Mouse (Mus musculus) liver, embryonic 12.5 days (tissue): ENCODE data around the gene Cacnb2. TPM values are rescaled to one million over a fixed set of nuclear protein-coding genes. Genes with fewer than 3 reads are reported as not detected.

ENCODE experiments used
- ATAC-seq: fragments of 200-750 bp; cut with Nextera tagmentation; 2 replicates; pipeline ENCODE4 v1.8.0; 2017; ENCODE audit warnings: moderate number of reproducible peaks, mild to moderate bottlenecking, moderate library complexity
- H3K27ac ChIP-seq: fragments of 300-500 bp; sonication (generic); 2 replicates; pipeline ENCODE4 v1.5.1; 2016; ENCODE audit warnings: mild to moderate bottlenecking
- H3K27me3 ChIP-seq: fragments of 300-500 bp; sonication (generic); replicated peaks from 2 replicates; pipeline ENCODE4 v1.6.1; 2016; ENCODE audit warnings: mild to moderate bottlenecking, moderate library complexity
- H3K36me3 ChIP-seq: fragments of 300-500 bp; sonication (generic); 2 replicates; pipeline ENCODE4 v1.6.1; 2016; ENCODE audit warnings: mild to moderate bottlenecking, moderate library complexity
- H3K4me1 ChIP-seq: fragments of 300-500 bp; sonication (generic); 2 replicates; pipeline ENCODE4 v1.6.1; 2016
- H3K4me2 ChIP-seq: fragments of 300-500 bp; sonication (generic); 2 replicates; pipeline ENCODE4 v1.6.1; 2016; ENCODE audit warnings: mild to moderate bottlenecking, moderate library complexity
- H3K4me3 ChIP-seq: fragments of 300-500 bp; sonication (generic); 2 replicates; pipeline ENCODE4 v1.5.1; 2016; ENCODE audit warnings: mild to moderate bottlenecking, moderate library complexity
- H3K9ac ChIP-seq: fragments of 300-500 bp; sonication (generic); 2 replicates; pipeline ENCODE4 v1.6.1; 2016; ENCODE audit warnings: mild to moderate bottlenecking, moderate library complexity
- H3K9me3 ChIP-seq: fragments of 300-500 bp; sonication (generic); replicated peaks from 2 replicates; pipeline ENCODE4 v1.6.1; 2016; ENCODE audit warnings: mild to moderate bottlenecking, moderate library complexity
- WGBS: fragments of 180-500 bp; shearing (Covaris S2); methylation state at CpG from one replicate; pipeline ENCODE4 v1.1.7; 2016; ENCODE audit not compliant: insufficient replicate concordance; 5-methylcytosine and 5-hydroxymethylcytosine counted together
- polyA plus RNA-seq: library from polyadenylated mRNA; unstranded; fragments of >200 nt; fragmentation: Nextera tagmentation; extraction: Ambion mirVana; gene quantifications from 2 replicates; pipeline ENCODE4 v1.2.1, GENCODE M21; 2016

Cacnb2 gene
- polyA plus RNA-seq = 0.39 and 0.49 TPM in 2 replicates

DNA sequence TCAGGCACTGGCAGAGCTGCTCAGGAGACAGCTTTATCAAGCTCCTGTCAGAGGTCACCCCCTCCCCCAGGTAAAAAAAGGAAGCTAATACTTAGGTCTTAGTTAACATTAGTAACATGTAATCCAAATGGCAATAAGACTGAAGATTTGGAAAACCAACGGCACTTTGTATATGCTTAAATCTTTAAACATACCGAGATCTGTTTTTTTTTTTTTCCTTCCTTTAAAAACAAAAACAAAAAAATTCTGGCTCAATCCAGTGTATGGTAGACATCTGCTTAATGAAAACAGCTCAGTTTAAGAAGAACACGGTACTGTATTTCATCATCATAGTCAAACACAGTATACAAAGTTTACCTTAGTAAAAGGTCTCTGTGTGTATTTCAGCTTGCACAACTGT lies at the start of gene Cacnb2:
TSS of gene Cacnb2 (plus strand) at position 301 of the 400 bp plus-strand sequence.
- peak within 1 kb of the TSS; percentile 55 for H3K4me3 ChIP-seq
- H3K4me2 ChIP-seq = peak within 1 kb of the TSS; percentile 74
- H3K36me3 ChIP-seq = no peaks in the 10 kb centered on the region
- peak within 1 kb of the TSS; percentile 25 for H3K9ac ChIP-seq
- H3K27me3 ChIP-seq = peaks cover 36% of the 10 kb centered on the region
- no peaks in the 10 kb centered on the region for H3K4me1 ChIP-seq
- no peak within 1 kb of the TSS for H3K27ac ChIP-seq
- 47% methylated on average over 3 of the region's 3 CpGs for WGBS
- ATAC-seq = no peak
- H3K9me3 ChIP-seq = no peaks in the 10 kb centered on the region

GRCm38 (mm10) chr2:14568020-14568419 lies 34.9 kb upstream of the Cacnb2 start:
- H3K4me2 ChIP-seq = no peak overlapping the region
- ATAC-seq = no peak
- no peak overlapping the region for H3K4me3 ChIP-seq
- no peak overlapping the region for H3K27ac ChIP-seq
- no peaks in the 10 kb centered on the region for H3K36me3 ChIP-seq
- H3K27me3 ChIP-seq = no peaks in the 10 kb centered on the region
- H3K9me3 ChIP-seq = no peaks in the 10 kb centered on the region
- no peaks in the 10 kb centered on the region for H3K4me1 ChIP-seq
- no peak overlapping the region for H3K9ac ChIP-seq
- 37% methylated on average over 2 of the region's 2 CpGs for WGBS

GRCm38 (mm10) chr2:14571300-14571699 lies 31.6 kb upstream of the Cacnb2 start:
- ATAC-seq = no peak
- Histone ChIP-seq H3K9me3 (no peaks in the 10 kb centered on the region), H3K4me2 (no peak overlapping the region), H3K36me3 (no peaks in the 10 kb centered on the region), H3K9ac (no peak overlapping the region), H3K27me3 (no peaks in the 10 kb centered on the region), H3K27ac (no peak overlapping the region), H3K4me3 (no peak overlapping the region), H3K4me1 (no peaks in the 10 kb centered on the region)

- no peak overlapping the region for H3K4me2 ChIP-seq
- H3K4me1 ChIP-seq = no peaks in the 10 kb centered on the region
- no peaks in the 10 kb centered on the region for H3K9me3 ChIP-seq
- 65% methylated on average over 4 of the region's 4 CpGs for WGBS
- no peak for ATAC-seq
- no peaks in the 10 kb centered on the region for H3K27me3 ChIP-seq
- H3K36me3 ChIP-seq = no peaks in the 10 kb centered on the region
- no peak overlapping the region for H3K9ac ChIP-seq
- H3K4me3 ChIP-seq = no peak overlapping the region
- no peak overlapping the region for H3K27ac ChIP-seq
These were observed 13.3 kb upstream of the Cacnb2 start for GRCm38 (mm10) chr2:14589541-14589940.

- Histone ChIP-seq H3K4me2 (no peak overlapping the region), H3K9ac (no peak overlapping the region), H3K4me1 (no peaks in the 10 kb centered on the region), H3K4me3 (no peak overlapping the region), H3K9me3 (no peaks in the 10 kb centered on the region), H3K27me3 (peaks cover 5% of the 10 kb centered on the region; the same call in 1 of the 2 replicates), H3K36me3 (no peaks in the 10 kb centered on the region), H3K27ac (no peak overlapping the region)
- ATAC-seq = no peak
These were observed 4.9 kb upstream of the Cacnb2 start for GRCm38 (mm10) chr2:14597909-14598563.

DNA sequence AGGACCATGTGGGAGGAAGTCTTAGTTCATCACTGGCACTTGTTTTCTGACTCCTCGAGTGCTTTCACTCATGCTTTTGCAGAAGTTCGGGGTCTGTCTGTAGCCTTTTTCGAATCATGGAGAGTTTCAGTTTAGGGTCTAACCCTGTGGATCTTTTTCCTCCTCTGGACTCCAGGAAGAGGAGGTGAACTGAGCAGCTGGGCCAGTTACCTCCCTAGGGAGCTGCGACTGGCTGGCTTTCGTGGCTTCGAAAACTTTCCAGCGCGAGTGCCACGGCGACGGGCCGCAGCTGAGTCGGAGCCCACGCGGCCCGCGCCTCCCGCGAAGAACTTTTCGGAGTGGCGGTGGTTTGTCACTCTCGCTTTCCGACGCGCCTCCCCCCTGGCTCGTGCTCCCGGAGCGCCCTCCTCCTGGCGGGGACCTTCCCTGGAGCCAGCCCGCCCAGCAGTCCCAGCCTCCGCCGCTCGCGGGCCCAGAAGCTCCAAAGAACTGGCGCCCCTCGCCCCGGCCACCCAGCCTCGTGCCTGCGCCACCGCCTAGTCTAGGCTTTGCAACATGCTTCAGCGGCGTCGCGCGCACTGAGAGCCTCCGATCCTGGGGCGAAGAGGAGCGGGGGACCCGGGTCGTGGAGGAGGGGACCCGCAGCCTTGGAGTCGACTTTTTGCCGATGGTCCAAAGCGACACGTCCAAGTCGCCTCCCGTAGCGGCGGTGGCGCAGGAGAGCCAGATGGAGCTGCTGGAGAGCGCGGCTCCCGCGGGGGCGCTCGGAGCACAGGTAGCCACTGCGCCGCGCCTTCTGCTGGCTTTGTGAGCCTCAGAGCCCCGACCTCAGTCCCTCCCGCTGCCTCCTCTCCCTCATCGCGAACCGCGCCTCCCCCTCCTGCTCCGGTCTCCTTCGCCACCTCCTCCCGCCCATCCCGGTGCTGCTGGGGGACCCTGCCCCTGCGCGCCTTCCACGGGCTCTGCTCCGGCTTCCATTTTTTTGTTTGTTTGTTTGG lies 1.2 kb downstream of the Cacnb2 start:
- Histone ChIP-seq H3K4me1 (no peaks in the 10 kb centered on the region), H3K4me2 (peak overlapping the region; percentile 74), H3K4me3 (peak overlapping the region; percentile 55), H3K9ac (peak overlapping the region; percentile 25), H3K36me3 (no peaks in the 10 kb centered on the region), H3K27ac (0 out of 2 replicates have a peak overlapping the region, but pooled peaks have one; percentile 6), H3K27me3 (peaks cover 36% of the 10 kb centered on the region), H3K9me3 (no peaks in the 10 kb centered on the region)
- ATAC-seq = peak; percentile 67
- under 1% methylated on average over 83 of the region's 83 CpGs for WGBS

GRCm38 (mm10) chr2:14604791-14605190 lies 1.9 kb downstream of the Cacnb2 start:
- Histone ChIP-seq H3K4me2 (peak overlapping the region; percentile 74), H3K27me3 (peaks cover 36% of the 10 kb centered on the region), H3K27ac (no peak overlapping the region), H3K4me1 (no peaks in the 10 kb centered on the region), H3K9me3 (no peaks in the 10 kb centered on the region), H3K9ac (peak overlapping the region; percentile 25; the same call in 1 of the 2 replicates), H3K36me3 (no peaks in the 10 kb centered on the region), H3K4me3 (peak overlapping the region; percentile 55)
- ATAC-seq = peak; percentile 42; the same call in 1 of the 2 replicates
- under 1% methylated on average over 22 of the region's 22 CpGs for WGBS

DNA sequence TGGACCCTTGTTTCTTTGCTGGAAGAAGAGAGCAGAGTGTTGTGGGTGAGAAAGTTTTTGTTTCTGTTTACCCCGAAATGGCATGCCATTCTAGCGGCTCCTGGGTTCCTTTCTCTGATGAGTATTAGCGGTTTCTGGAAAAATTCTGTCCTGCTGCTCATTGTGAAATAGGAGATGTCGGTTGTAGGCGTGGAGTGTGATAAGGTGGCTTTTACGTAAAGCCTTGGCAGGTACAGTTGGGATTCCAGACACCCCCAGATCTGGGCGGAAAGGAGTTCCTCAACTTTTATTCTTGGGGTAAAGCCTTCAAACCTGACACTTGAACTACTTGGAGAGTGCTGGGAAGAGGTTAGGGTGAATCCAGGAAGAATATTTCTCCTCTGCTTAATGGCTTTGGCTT lies 2.3 kb downstream of the Cacnb2 start:
- H3K27ac ChIP-seq = no peak overlapping the region
- no peak overlapping the region for H3K9ac ChIP-seq
- ATAC-seq = no peak
- 10% methylated on average over 7 of the region's 7 CpGs for WGBS
- peak overlapping the region; percentile 55 for H3K4me3 ChIP-seq
- H3K9me3 ChIP-seq = no peaks in the 10 kb centered on the region
- peak overlapping the region; percentile 74 for H3K4me2 ChIP-seq
- H3K4me1 ChIP-seq = no peaks in the 10 kb centered on the region
- H3K27me3 ChIP-seq = peaks cover 36% of the 10 kb centered on the region
- H3K36me3 ChIP-seq = no peaks in the 10 kb centered on the region

DNA sequence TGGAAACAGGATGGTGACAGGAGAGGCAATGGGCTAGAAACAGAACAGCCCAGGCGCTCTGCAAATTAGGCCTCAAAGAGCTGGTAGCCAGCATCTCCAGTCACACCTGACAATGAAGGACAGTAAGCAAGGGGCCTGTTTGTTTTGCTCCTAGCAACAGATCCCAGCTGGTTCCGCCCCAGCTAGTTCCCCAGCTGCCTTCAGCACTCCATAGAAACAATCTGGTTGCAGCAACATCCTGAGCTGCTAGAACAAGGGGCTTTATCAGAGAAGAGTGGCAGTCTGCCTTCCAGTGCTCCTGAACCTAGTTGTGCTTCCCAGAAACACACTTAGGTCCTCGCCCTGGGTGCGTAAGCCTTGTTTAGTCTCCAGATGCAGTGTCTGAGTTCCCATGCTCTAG lies 5.7 kb downstream of the Cacnb2 start:
- H3K4me3 ChIP-seq = no peak overlapping the region

GRCm38 (mm10) chr2:14612705-14613104 lies 9.8 kb downstream of the Cacnb2 start:
- WGBS = 64% methylated on average over 4 of the region's 4 CpGs
- no peaks in the 10 kb centered on the region for H3K9me3 ChIP-seq

More for the DNA sequence above, 5.7 kb downstream of the Cacnb2 start:
- Histone ChIP-seq H3K27ac (no peak overlapping the region), H3K27me3 (peaks cover 26% of the 10 kb centered on the region), H3K4me1 (no peaks in the 10 kb centered on the region), H3K9me3 (no peaks in the 10 kb centered on the region), H3K36me3 (no peaks in the 10 kb centered on the region), H3K4me2 (no peak overlapping the region), H3K9ac (no peak overlapping the region)
- WGBS = 50% methylated on average over 4 of the region's 4 CpGs
- no peak for ATAC-seq

DNA sequence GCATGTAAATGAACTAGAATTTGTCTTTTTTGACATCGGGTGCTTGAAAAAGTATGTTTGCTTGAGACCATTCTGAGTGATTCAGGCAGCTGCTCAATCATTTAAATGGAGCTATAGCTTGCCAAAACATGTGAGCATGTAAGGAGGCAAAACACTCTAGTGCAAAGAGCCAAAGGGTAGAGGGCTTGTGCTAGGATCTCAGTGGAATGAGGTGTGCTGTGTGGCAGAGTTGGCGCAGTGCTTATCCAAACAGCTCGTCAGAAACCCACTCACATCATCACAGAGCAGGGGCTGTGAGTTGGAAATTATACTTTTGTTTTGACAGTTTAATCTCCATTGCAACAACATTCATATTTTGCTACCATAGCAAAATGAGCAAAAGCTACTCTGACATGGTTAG lies 13.5 kb downstream of the Cacnb2 start:
- 78% methylated on average over 3 of the region's 3 CpGs for whole genome bisulfite sequencing
- no peak overlapping the region for H3K4me3 ChIP-seq
- H3K27me3 ChIP-seq = no peaks in the 10 kb centered on the region
- no peaks in the 10 kb centered on the region for H3K4me1 ChIP-seq
- no peak overlapping the region for H3K4me2 ChIP-seq
- H3K36me3 ChIP-seq = no peaks in the 10 kb centered on the region
- H3K9me3 ChIP-seq = no peaks in the 10 kb centered on the region
- no peak overlapping the region for H3K27ac ChIP-seq
- no peak for ATAC-seq
- H3K9ac ChIP-seq = no peak overlapping the region

More at GRCm38 (mm10) chr2:14612705-14613104, 9.8 kb downstream of the Cacnb2 start:
- no peak overlapping the region for H3K4me2 ChIP-seq
- no peaks in the 10 kb centered on the region for H3K4me1 ChIP-seq
- no peaks in the 10 kb centered on the region for H3K27me3 ChIP-seq
- no peak for ATAC-seq
- H3K27ac ChIP-seq = no peak overlapping the region
- no peaks in the 10 kb centered on the region for H3K36me3 ChIP-seq
- no peak overlapping the region for H3K4me3 ChIP-seq
- no peak overlapping the region for H3K9ac ChIP-seq
